Mouse (Mus musculus): ENCODE results near the gene Dgcr2. TPM values are rescaled to one million over a fixed set of nuclear protein-coding genes. Genes with fewer than 3 reads are reported as not detected.

Dgcr2 gene
- polyA plus RNA-seq, 1 experiment from 2014 or later: 96.0 TPM

- no peaks in the 10 kb centered on the region for H3K27me3 ChIP-seq (ENCODE audit: insufficient read depth, poor library complexity, severe bottlenecking)
- H3K4me1 ChIP-seq (replicated peaks): no peaks in the 10 kb centered on the region
- DNase-seq (ENCODE audit: low spot score): no peak
- peaks cover 84% of the 10 kb centered on the region for H3K36me3 ChIP-seq
- no peak overlapping the region for H3K4me3 ChIP-seq
- H3K9me3 ChIP-seq: no peaks in the 10 kb centered on the region
- H3K27ac ChIP-seq: no peak overlapping the region
These were observed 39.8 kb downstream of the Dgcr2 start for GRCm38 (mm10) chr16:17858592-17858991.

- no peak for DNase-seq (ENCODE audit: low spot score)
- no peak overlapping the region for H3K4me3 ChIP-seq
- H3K36me3 ChIP-seq: peaks cover 89% of the 10 kb centered on the region
- no peaks in the 10 kb centered on the region for H3K27me3 ChIP-seq (ENCODE audit: insufficient read depth, poor library complexity, severe bottlenecking)
- H3K4me1 ChIP-seq (replicated peaks): no peaks in the 10 kb centered on the region
- H3K27ac ChIP-seq: no peak overlapping the region
- H3K9me3 ChIP-seq: no peaks in the 10 kb centered on the region
- 90% methylated on average over 7 of the region's 7 CpGs for WGBS
These were observed 41.2 kb downstream of the Dgcr2 start for GRCm38 (mm10) chr16:17857157-17857556.

- no peaks in the 10 kb centered on the region for H3K4me1 ChIP-seq (replicated peaks)
- H3K36me3 ChIP-seq: peaks cover 94% of the 10 kb centered on the region
- H3K4me3 ChIP-seq: no peak overlapping the region
- no peaks in the 10 kb centered on the region for H3K27me3 ChIP-seq (ENCODE audit: insufficient read depth, poor library complexity, severe bottlenecking)
- H3K27ac ChIP-seq: no peak overlapping the region
- H3K9me3 ChIP-seq: no peaks in the 10 kb centered on the region
- DNase-seq (ENCODE audit: low spot score): no peak
- 94% methylated on average over 2 of the region's 2 CpGs for WGBS
These were observed 45.1 kb downstream of the Dgcr2 start for GRCm38 (mm10) chr16:17853263-17853662.

- no peak for DNase-seq (ENCODE audit: low spot score)
- H3K27me3 ChIP-seq (ENCODE audit: insufficient read depth, poor library complexity, severe bottlenecking): no peaks in the 10 kb centered on the region
- no peaks in the 10 kb centered on the region for H3K4me1 ChIP-seq (replicated peaks)
- WGBS: 96% methylated on average over 1 of the region's 1 CpGs
- peaks cover 94% of the 10 kb centered on the region for H3K36me3 ChIP-seq
- no peak overlapping the region for H3K27ac ChIP-seq
- H3K4me3 ChIP-seq: no peak overlapping the region
- H3K9me3 ChIP-seq: no peaks in the 10 kb centered on the region
These were observed 46.5 kb downstream of the Dgcr2 start for GRCm38 (mm10) chr16:17851860-17852259.

- no peak for DNase-seq (ENCODE audit: low spot score)
- no peaks in the 10 kb centered on the region for H3K27me3 ChIP-seq (ENCODE audit: insufficient read depth, poor library complexity, severe bottlenecking)
These were observed 47.0 kb downstream of the Dgcr2 start for GRCm38 (mm10) chr16:17851331-17851730.

GRCm38 (mm10) chr16:17849486-17849885, 48.9 kb downstream of the Dgcr2 start:
- 90% methylated on average over 6 of the region's 6 CpGs for WGBS
- no peak overlapping the region for H3K27ac ChIP-seq

More at GRCm38 (mm10) chr16:17851331-17851730, 47.0 kb downstream of the Dgcr2 start:
- Histone ChIP-seq H3K4me3 (no peak overlapping the region), H3K36me3 (peaks cover 94% of the 10 kb centered on the region), H3K9me3 (no peaks in the 10 kb centered on the region), H3K27ac (no peak overlapping the region), H3K4me1 (replicated peaks) (no peaks in the 10 kb centered on the region)
- 98% methylated on average over 5 of the region's 5 CpGs for WGBS

GRCm38 (mm10) chr16:17848928-17849327, 49.4 kb downstream of the Dgcr2 start:
- WGBS: 38% methylated on average over 1 of the region's 1 CpGs
- no peak for DNase-seq (ENCODE audit: low spot score)
- no peaks in the 10 kb centered on the region for H3K9me3 ChIP-seq
- no peak overlapping the region for H3K27ac ChIP-seq
- H3K4me1 ChIP-seq (replicated peaks): no peaks in the 10 kb centered on the region
- H3K27me3 ChIP-seq (ENCODE audit: insufficient read depth, poor library complexity, severe bottlenecking): no peaks in the 10 kb centered on the region
- no peak overlapping the region for H3K4me3 ChIP-seq
- peaks cover 96% of the 10 kb centered on the region for H3K36me3 ChIP-seq

More at GRCm38 (mm10) chr16:17849486-17849885, 48.9 kb downstream of the Dgcr2 start:
- H3K4me1 ChIP-seq (replicated peaks): no peaks in the 10 kb centered on the region
- H3K36me3 ChIP-seq: peaks cover 96% of the 10 kb centered on the region
- H3K4me3 ChIP-seq: no peak overlapping the region
- no peak for DNase-seq (ENCODE audit: low spot score)
- no peaks in the 10 kb centered on the region for H3K27me3 ChIP-seq (ENCODE audit: insufficient read depth, poor library complexity, severe bottlenecking)
- no peaks in the 10 kb centered on the region for H3K9me3 ChIP-seq

GRCm38 (mm10) chr16:17848431-17848830, 49.9 kb downstream of the Dgcr2 start:
- H3K27ac ChIP-seq: no peak overlapping the region
- 94% methylated on average over 6 of the region's 6 CpGs for WGBS
- no peaks in the 10 kb centered on the region for H3K9me3 ChIP-seq
- no peak overlapping the region for H3K4me3 ChIP-seq
- H3K36me3 ChIP-seq: peaks cover 96% of the 10 kb centered on the region
- no peak for DNase-seq (ENCODE audit: low spot score)
- no peaks in the 10 kb centered on the region for H3K27me3 ChIP-seq (ENCODE audit: insufficient read depth, poor library complexity, severe bottlenecking)
- H3K4me1 ChIP-seq (replicated peaks): no peaks in the 10 kb centered on the region

GRCm38 (mm10) chr16:17843701-17844365, 54.5 kb downstream of the Dgcr2 start:
- Histone ChIP-seq H3K9me3 (no peaks in the 10 kb centered on the region), H3K27ac (no peak overlapping the region), H3K36me3 (peaks cover 97% of the 10 kb centered on the region), H3K27me3 (ENCODE audit: insufficient read depth, poor library complexity, severe bottlenecking) (no peaks in the 10 kb centered on the region; the same call in 1 of the 2 replicates), H3K4me1 (replicated peaks) (no peaks in the 10 kb centered on the region), H3K4me3 (no peak overlapping the region)
- WGBS: 90% methylated on average over 10 of the region's 10 CpGs
- DNase-seq (ENCODE audit: low spot score): no peak

GRCm38 (mm10) chr16:17842437-17842836, 55.9 kb downstream of the Dgcr2 start:
- WGBS: 95% methylated on average over 7 of the region's 7 CpGs
- Histone ChIP-seq H3K36me3 (peaks cover 83% of the 10 kb centered on the region), H3K27ac (no peak overlapping the region), H3K27me3 (ENCODE audit: insufficient read depth, poor library complexity, severe bottlenecking) (peaks cover 7% of the 10 kb centered on the region), H3K4me3 (no peak overlapping the region), H3K4me1 (replicated peaks) (no peaks in the 10 kb centered on the region), H3K9me3 (no peaks in the 10 kb centered on the region)
- no peak for DNase-seq (ENCODE audit: low spot score)

GRCm38 (mm10) chr16:17839976-17840375, 58.4 kb downstream of the Dgcr2 start:
- no peak for DNase-seq (ENCODE audit: low spot score)
- peaks cover 58% of the 10 kb centered on the region for H3K36me3 ChIP-seq
- peaks cover 32% of the 10 kb centered on the region for H3K27me3 ChIP-seq (ENCODE audit: insufficient read depth, poor library complexity, severe bottlenecking)
- no peak overlapping the region for H3K27ac ChIP-seq
- WGBS: 87% methylated on average over 4 of the region's 4 CpGs
- H3K9me3 ChIP-seq: no peaks in the 10 kb centered on the region
- H3K4me1 ChIP-seq (replicated peaks): no peaks in the 10 kb centered on the region
- H3K4me3 ChIP-seq: no peak overlapping the region

- H3K4me1 ChIP-seq (replicated peaks): peaks cover 14% of the 10 kb centered on the region
- 85% methylated on average over 6 of the region's 6 CpGs for WGBS
- no peaks in the 10 kb centered on the region for H3K9me3 ChIP-seq
- H3K27ac ChIP-seq: no peak within 1 kb of the TSS
- peaks cover 51% of the 10 kb centered on the region for H3K27me3 ChIP-seq (ENCODE audit: insufficient read depth, poor library complexity, severe bottlenecking)
- peaks cover 39% of the 10 kb centered on the region for H3K36me3 ChIP-seq
- no peak for DNase-seq (ENCODE audit: low spot score)
- no peak within 1 kb of the TSS for H3K4me3 ChIP-seq
These were observed 60.3 kb downstream of the Dgcr2 start, which contains the start of gene Car15 for GRCm38 (mm10) chr16:17838051-17838450. Gene Car15 (minus strand): TSS chr16:17838364.

- Histone ChIP-seq H3K27me3 (ENCODE audit: insufficient read depth, poor library complexity, severe bottlenecking) (peaks cover 77% of the 10 kb centered on the region), H3K9me3 (no peaks in the 10 kb centered on the region), H3K4me1 (replicated peaks) (peaks cover 23% of the 10 kb centered on the region), H3K4me3 (no peak overlapping the region), H3K27ac (no peak overlapping the region), H3K36me3 (peaks cover 14% of the 10 kb centered on the region)
- DNase-seq (ENCODE audit: low spot score): no peak
- WGBS: 59% methylated on average over 13 of the region's 13 CpGs
These were observed 62.9 kb downstream of the Dgcr2 start for GRCm38 (mm10) chr16:17835481-17835880.
